Mouse (Mus musculus): ENCODE measurements at regions not wholly inside any gene's neighbourhood (a gene's known extent, or its start where the extent isn't known, plus 50 kb on each side); places are given as distances from the start of the nearest gene placed in this dataset.
A peak's percentile ranks its signal among the peaks of the same experiment; 100 is the strongest.
"Not testable (repeated sequence)": the region's sequence is repeated elsewhere in the genome, so short reads cannot be mapped to it uniquely, and the experiment has no call there.

DNA sequence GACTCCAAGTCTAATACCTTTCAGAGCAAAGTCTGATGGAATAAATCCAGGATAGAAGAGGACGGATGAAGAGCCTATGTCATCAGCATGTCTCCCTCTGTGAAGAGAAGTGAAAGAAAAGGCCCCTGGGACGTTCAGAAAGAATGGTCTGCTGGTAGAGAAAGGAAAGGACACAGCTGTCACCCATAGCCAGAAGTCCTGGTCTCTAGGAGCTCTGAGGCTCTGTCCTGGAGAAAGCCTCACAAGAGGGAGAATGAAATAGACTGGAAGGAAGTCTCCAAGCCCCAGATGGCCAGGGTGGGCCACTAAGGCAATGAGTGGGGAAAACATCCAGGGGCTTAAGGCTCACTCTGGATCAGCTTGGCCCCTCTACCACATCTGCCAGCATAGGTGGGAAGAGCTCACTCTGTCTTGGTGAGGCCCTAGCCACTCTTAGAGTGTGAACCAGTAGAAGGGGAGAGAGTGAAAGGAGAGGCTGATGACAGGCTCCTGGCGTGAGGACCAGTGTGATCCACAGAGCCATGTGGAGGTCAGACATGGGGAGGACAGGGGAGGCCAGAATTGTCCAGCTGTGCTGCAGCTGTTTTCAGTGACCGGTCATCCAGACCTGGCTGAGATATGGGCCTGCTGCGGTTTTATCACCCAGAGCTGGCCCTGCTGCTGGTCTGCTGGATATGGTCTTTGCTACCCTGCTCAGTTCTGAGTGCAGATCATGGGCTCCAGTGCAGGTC is 268.2 kb downstream of the Cyp26b1 start:
- intact Hi-C loops (cut with DNase I) = no loop called here
- peak; percentile 35 to 39 for DNase-seq

DNA sequence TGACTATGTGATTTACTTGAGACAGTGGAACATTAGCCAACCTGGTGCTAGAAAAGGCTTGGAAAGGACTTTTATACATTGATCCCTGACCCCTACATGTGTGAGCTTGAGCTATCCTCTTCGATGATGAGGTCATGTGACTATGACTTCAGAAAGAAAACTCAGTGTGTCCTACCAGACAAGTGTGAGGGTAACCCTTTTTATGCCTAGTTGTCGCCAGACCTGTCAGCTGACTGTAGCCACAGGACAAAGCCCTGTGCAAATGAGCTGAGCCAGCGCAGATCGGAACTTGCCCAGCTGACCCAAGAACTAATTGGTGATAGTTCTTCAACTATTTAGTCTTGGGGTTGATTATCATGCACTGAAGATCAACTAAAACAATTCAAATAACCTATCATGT is 269.5 kb downstream of the Cyp26b1 start:
- intact Hi-C loops (cut with DNase I) = loop anchor here (5.0 kb wide), 2 partner anchors 148 to 268 kb away; partner anchors contain the start of gene Cyp26b1
- no peak for DNase-seq

DNA sequence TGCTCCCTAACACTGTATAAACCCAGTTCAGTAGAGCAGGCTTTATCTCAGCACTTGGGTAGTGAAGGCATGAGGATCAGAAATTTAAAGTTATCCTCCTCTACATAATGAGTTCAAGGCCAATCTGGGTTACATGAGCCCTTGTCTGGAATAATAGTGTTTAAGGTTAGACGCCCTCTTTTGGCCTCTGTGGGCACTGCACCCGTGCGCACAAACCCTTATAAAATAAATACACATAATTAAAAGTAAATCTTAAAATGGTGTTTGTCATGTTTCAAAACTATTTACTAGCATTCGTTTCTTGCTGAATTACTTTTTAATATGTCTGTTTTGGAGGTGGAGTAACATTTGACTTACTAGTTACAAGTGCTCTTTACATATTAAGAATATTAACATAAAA is 271.2 kb downstream of the Cyp26b1 start:
- no peak for DNase-seq
- intact Hi-C loops (cut with DNase I) = loop anchor here (5.0 kb wide), 2 partner anchors 150 to 270 kb away; partner anchors contain the start of gene Cyp26b1

DNA sequence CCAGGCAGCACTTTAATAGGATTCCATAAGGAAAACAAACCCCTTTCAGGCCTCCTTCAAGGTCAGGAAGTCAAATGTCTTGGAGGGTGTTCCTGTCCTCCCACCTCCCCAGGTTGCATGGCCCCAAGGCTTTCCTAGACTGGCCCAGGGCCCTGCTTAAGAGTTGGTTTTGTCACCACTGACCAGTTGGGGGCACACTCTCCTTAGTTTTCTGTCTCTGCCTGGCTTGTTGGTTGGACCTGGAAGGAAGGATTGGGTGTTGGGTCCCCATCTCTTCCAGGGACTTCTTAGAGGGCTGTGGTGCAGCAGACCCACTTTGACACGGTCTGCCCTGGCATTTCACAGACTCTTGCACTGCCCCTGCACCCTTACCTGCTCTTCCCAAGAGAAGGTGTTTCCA is 273.1 kb downstream of the Cyp26b1 start:
- peak; percentile 20 to 30 for DNase-seq
- intact Hi-C loops (cut with DNase I) = loop anchor here (5.0 kb wide), 2 partner anchors 152 to 272 kb away; partner anchors contain the start of gene Cyp26b1

DNA sequence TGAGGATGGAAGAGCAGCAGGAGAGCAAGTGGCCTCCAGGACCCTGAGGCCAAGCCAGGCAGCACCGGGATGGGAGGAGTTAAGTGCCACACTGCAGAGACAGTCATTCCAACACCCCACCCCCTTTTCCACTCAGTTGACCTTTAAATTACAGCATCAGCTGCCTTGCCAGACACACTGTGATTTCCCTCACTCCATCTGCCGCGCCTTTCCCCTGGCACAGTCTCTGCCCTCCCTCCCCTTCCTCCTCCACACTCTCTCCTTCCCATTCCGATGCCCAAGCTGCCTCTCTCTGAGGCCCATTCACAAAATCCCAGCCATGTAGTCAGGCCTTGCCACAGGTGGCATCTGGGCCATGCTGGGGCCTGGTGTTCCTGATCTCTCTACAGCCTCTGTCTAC is 274.9 kb downstream of the Cyp26b1 start:
- peak in 1 of 2 experiments; percentile 36 for DNase-seq
- intact Hi-C loops (cut with DNase I) = loop anchor here (5.0 kb wide), 2 partner anchors 56 to 594 kb away; no protein-coding TSS in a partner anchor

DNA sequence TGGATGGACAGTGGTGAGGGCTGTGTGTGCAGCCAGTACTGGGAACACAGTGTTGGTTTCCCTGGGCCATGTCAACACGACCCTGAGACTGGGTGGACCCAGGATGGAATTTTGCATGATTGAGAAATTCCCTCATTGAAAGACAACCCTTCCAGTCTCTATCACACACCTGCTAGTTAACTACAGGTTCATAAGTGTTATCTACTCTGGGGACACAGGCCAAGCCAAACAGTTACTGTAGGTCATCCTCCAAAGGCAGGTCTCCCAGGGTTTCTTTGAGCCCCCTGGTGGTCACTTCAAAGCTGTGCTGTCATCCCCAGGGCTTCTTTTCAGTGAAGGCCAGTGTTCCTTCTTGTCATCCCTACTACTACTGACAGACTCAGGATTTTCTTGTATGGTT is 276.7 kb downstream of the Cyp26b1 start:
- DNase-seq = peak in 1 of 2 experiments; percentile 30
- intact Hi-C loops (cut with DNase I) = loop anchor here (2.0 to 5.0 kb wide), 3 partner anchors 55 to 595 kb away; no protein-coding TSS in a partner anchor

DNA sequence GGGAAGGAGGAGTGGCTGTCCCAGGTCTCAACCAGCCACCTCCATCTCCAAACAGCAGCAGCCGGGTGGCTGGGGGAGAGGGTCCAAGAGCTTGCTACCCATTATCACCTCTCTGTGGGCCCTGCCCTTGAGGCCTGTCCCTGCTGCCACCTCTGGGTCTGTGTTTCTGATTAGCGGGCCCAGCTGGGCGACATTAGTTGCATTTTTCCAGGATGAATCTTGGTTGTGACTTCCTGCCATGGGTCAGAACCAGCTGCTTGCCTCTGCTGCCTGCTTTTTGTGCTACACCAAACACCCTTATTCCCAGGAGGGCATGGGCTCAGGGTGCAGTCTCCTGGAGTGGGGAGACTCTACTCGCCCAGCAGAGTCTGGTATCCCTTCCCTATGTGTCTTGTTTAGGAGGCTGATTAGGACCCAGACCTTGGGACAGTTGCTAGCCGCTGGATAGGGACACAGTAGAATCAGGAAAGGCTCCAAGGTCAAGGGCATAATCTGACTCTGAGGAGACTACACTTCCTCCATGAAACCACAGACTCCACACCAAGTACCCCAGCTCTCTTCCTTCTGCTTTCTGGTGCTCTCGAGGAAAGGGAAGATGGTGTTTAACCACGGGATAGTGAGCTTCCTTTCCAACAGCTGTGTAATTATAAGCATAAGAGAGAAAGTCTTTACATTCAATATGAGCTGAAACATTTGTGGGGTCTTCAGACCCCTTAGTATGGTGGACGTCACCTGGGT is 278.4 kb downstream of the Cyp26b1 start:
- intact Hi-C loops (cut with DNase I) = loop anchor here (5.0 kb wide), 2 partner anchors 53 to 597 kb away; no protein-coding TSS in a partner anchor

DNA sequence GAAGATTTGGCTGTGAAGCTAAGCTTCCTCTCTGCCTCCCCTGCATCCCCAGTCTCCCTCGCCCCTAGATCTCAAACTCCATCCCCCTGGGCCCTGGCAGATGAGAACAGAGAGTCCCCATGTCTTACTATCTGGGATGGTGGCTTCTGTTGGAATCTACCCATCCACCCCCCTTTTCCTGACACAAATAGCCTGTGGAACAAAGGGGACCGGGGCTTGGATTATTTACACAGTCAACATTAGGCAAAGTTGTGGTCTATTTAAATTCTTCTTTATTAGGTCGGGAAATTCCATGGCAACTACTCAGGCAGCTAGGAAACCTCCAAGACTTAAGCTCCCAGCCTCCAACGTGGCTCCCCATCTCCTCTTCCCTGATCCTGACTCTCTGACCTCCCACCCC is 279.9 kb downstream of the Cyp26b1 start:
- DNase-seq = no peak
- intact Hi-C loops (cut with DNase I) = no loop called here

More for the DNA sequence above, 278.4 kb downstream of the Cyp26b1 start:
- no peak for DNase-seq

DNA sequence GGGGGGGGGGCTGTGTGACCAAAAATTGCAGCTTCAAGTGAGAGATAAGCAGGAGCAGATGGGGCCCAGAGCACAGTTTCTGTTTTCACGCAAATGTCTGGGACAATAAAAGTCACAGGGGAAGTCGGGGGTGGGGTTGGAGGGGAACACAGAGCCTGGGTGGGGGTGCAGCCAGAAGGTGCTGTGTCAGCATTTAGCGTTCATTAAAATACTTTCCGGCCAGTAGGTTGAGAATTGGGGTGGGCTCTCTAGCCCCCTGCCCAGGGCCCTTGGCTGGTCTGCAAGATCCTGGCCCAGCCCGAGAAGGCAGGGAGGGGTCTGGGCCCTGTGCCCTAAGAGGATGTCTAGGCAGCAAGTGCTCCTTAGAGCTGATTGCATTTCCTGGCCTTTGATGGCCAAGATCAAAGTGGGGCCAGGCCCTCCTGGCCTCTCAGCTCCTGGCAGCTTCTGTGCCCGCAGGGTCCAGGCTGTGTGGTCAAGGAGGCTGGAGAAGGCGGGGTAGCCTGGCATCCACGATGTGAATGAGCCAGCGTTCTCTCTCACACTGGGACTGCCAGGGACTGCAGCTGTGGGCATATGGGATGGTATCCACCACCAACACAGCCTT is 283.0 kb downstream of the Cyp26b1 start:
- no peak for DNase-seq
- intact Hi-C loops (cut with DNase I) = no loop called here

DNA sequence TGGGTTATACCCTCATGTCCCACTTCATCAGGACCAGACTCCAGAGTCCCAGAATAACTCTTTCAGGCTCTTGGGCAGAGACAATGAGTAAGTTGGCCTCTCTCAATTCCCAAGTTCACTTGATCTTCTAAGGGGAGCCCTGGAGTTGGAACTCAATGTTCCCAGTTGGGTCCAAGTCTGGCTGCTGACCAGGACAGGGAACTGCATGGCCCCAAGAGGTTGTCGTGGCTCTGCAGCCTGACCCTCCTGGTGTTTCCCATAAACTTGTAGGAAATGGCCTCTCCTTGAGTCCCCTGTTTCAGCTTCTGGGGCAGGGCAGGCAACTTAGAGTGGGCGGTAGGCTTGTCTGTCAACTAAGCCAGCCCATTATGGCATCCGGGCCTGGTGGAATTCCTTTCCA is 286.2 kb downstream of the Cyp26b1 start:
- no peak for DNase-seq
- intact Hi-C loops (cut with DNase I) = no loop called here

DNA sequence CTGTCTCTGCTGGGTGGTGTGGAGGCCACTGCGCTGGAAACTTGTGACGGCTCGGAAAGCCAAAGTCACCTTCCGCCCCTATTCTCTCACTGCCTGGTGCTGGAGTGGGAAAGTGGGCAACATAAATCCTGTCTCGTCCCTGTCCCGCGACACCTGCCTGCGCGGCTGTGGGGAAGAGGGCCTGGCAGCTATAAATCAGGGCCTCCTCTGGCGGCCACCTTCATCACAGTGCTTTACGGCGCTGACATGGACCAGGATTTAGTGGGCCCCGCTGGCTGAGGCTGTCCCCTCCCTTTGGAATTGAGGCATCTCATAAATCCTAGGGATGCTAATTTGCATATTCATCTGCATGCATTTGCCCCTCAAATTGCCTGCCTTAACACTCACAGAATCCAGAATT is 287.1 kb downstream of the Cyp26b1 start:
- intact Hi-C loops (cut with DNase I) = no loop called here
- DNase-seq = no peak

DNA sequence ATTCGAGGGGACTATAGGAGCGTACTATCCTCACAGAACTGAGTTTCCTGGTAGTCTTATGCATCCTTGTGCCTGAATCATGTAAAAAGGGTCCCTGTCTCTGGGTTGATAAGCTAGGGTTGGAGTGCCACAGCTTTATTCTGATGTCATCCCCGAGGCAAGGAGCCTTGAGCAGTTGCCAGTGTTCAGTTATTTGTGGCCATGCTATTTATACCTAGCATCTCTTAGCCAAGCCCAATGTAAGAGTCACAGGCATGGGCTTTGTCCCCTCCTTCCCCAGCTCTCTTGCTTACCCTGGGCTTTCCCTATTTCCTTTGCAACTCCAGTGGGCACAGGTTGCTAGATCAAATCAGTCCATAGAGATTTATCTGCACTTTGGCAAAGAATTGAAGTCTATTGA is 288.6 kb downstream of the Cyp26b1 start:
- intact Hi-C loops (cut with DNase I) = no loop called here

DNA sequence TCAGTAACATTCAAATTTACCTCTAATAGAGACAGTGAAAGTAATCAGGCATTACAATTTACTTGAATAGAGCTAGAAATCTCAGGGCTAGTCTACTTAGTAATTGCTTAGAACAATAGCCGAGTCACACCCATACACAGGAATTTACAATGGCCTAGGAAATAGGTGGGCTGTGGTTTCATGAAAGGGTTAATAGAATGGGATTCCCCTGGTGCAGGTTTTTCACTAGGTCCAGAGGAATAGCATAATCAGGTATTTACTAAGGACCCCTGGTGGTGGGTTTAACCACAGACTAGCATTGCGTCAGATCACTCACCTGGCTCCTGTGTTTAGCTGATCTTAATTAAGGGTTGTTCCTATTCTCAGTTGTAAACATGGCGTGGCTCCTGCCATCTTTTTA is 290.8 kb downstream of the Cyp26b1 start:
- intact Hi-C loops (cut with DNase I); DNase-seq: not testable (repeated sequence)

More for the DNA sequence above, 288.6 kb downstream of the Cyp26b1 start:
- no peak for DNase-seq

DNA sequence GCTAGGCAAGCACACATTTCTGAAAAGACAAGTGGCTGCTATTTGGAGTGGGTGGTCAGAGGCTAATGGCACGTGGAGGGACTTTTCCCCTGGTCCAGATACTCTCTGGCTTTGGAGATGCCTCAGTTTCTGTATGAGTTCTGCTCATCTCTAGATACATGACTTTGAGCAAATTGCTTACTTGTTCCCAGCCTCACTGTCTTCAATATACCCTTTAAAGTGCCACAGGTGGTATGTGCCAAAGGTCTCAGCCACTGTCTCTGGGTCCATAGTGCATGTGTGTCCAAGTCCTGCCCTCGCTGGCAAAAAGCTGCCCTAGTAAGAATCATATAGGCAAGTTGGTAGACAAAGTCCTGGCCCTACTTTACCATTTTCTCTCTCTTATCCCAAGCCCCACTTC is 291.5 kb downstream of the Dysf start:
- intact Hi-C loops (cut with DNase I) = no loop called here

DNA sequence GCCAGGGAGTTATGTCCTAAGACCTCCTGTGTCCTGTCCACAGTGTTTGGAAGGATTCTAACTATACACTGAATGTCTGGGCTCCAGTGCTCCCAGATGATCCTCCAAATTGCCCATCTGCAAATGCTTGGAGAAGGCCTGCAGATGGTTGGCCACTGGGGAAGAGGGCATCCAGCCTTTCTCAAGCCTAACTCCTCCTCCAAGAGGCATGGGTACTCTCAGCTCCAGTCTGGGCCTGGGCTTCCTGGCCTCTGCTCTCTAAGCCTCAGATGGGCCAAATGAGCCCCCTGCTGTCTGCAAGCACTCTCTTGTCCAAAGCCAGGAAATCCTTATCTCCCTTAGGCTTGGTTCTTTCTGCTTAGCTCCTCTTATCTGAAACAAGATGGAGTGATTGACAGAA is 290.8 kb downstream of the Dysf start:
- intact Hi-C loops (cut with DNase I) = no loop called here
- DNase-seq = no peak

More for the DNA sequence above, 291.5 kb downstream of the Dysf start:
- no peak for DNase-seq

DNA sequence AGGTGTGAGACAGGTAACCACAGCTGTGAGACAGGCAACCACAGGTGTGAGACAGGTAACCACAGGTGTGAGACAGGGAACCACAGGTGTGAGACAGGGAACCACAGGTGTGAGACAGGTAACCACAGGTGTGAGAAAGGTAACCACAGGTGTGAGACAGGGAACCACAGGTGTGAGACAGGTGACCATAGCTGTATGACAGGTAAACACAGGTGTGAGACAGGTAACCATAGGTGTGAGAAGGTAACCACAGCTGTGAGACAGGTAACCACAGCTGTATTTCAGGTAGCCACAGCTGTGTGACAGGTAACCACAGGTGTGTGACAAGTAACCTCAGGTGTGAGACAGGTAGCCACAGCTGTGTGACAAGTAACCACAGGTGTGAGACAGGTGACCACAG is 265.5 kb downstream of the Dysf start:
- intact Hi-C loops (cut with DNase I); DNase-seq: not testable (repeated sequence)

DNA sequence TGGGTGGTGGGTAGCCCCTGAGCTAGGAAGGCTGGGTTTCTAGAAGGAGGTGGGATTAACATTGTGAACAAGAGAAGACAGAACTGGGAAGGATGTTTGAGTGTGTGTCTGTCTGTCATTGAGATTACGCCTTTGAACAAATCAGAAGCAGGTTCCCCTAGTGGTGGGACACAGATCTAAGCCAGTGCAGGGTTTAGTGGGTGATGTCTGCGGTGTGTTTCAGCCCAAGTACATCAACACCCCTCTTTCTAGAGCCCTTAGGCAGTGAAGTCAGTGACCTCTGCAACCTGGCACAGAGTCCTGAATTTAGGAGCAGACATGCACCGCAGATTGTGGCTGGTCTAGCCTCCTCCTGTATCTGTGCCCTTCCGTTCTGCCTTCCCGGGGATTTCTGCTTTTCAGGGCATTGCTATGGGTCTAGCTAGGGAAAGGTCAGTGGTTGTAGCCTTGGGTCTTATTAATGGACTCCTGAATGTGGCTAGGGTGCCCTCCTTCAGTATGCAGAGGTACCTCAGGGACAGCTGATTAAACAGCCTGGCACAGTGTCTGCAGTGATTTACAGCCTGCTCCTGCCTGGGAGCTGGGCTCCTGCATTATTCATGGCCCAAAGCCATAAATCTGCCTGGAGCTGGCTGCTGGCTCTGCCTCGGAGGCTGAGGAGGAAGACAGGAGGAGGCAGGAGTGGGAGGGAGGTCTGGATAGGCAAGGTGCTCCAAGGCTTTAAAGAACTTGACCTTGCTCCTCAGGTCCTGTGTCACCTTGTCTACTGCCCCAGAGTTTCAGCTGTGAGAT is 264.3 kb downstream of the Dysf start:
- DNase-seq = no peak
- intact Hi-C loops (cut with DNase I) = no loop called here

DNA sequence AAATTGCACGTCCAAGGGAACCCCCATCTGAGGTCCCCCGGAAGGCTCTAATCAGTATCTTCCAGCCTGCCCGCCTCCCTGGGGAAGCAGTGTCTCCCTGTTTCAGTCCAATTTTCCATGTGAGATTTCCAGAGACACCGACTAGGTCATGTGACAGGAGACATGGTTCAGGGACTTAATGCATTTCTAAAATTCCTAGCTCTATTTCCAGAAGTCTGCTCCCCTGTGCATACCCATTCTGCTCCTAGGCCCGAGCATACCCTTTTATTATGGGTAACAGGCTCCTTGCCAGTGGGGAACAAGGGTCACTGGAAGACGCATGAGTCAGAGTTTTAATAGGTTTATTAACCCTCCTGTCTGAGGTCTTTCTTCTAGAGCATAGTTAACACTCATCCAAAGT is 263.6 kb downstream of the Dysf start:
- no peak for DNase-seq

DNA sequence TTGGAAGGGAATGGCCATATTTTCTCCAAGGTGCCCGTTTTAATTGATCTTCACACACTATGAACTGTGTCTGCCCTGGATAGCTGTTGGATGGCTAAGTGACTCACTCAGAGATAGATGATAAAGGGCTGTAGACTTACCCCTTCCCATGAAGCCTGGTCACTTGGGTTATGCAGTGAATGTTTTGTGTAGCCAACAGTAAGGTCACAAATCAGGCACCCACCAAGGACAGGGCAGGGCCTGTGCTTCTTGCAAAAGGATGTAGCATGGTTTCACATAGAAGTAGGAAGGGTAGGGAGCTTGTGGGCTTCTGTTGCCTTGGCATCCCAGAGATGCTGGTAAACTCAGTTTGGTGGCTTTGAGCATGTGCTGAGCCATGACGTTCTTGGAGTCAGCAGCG is 263.1 kb downstream of the Dysf start:
- intact Hi-C loops (cut with DNase I) = no loop called here
- DNase-seq = no peak

More for the DNA sequence above, 263.6 kb downstream of the Dysf start:
- intact Hi-C loops (cut with DNase I) = no loop called here

DNA sequence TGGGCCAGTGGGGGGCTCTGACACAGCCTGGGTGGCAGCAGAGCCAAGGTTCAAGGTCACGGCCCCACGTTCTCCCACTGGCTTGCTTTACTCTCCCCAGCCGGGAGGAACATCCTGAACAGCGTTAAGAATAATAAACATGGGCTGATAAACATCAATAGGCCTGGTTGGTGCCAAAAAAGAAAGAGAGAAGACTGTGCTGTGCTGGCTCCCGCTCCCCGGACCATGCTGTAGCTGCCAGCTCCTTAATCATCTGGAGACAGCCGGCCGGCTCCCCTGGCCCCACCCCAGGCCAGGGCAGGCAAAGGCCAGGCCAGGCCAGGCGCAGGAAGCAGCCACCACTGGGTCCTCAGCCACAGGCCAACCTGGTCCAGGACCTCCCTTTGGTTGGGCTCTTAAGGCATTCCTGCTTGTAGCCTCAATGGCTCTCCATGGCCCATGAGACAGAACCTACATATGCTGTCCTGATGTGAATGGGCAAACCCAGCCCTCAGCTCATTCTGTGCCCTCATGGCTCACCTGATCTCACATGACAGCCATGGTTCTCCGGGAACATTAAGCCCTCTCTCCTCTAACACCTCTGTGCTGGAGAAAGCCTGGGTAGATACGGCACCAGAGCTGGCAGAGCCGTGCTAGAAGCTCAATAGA is 262.3 kb downstream of the Dysf start:
- intact Hi-C loops (cut with DNase I) = no loop called here
- peak; percentile 37 to 58 for DNase-seq
